Mouse (Mus musculus): ENCODE measurements at regions not wholly inside any gene's neighbourhood (a gene's known extent, or its start where the extent isn't known, plus 50 kb on each side); places are given as distances from the start of the nearest gene placed in this dataset.
A peak's percentile ranks its signal among the peaks of the same experiment; 100 is the strongest.

- no peak for DNase-seq (ENCODE audit: low spot score in 2 of 2)
Measured at GRCm38 (mm10) chr15:63724543-63725186, 120.3 kb downstream of the Gsdmc2 start.

- no peak for DNase-seq (ENCODE audit: low spot score in 2 of 2)
Measured at GRCm38 (mm10) chr15:63722991-63723390, 122.0 kb downstream of the Gsdmc2 start.

- DNase-seq (ENCODE audit: low spot score in 2 of 2): peak; percentile 45 to 51
Measured at GRCm38 (mm10) chr15:63721669-63722357, 123.2 kb downstream of the Gsdmc2 start.

- no peak for DNase-seq (ENCODE audit: low spot score in 2 of 2)
Measured at GRCm38 (mm10) chr15:63717812-63718211, 127.2 kb downstream of the Gsdmc2 start.

- DNase-seq (ENCODE audit: low spot score in 2 of 2): no peak
Measured at GRCm38 (mm10) chr15:63713697-63714096, 131.3 kb downstream of the Gsdmc2 start.

GRCm38 (mm10) chr15:63710381-63710780, 134.6 kb downstream of the Gsdmc2 start:
- no peak for DNase-seq (ENCODE audit: low spot score in 2 of 2)

GRCm38 (mm10) chr15:63709270-63709933, 135.6 kb downstream of the Gsdmc2 start:
- no peak for DNase-seq (ENCODE audit: low spot score in 2 of 2)

- DNase-seq (ENCODE audit: low spot score in 2 of 2): peak in 1 of 2 experiments; percentile 9
Measured at GRCm38 (mm10) chr15:63704636-63705035, 140.3 kb downstream of the Gsdmc2 start.

- DNase-seq (ENCODE audit: low spot score in 2 of 2): no peak
Measured at GRCm38 (mm10) chr15:63697831-63698230, 147.1 kb downstream of the Gsdmc2 start.

GRCm38 (mm10) chr15:63694150-63694549, 150.8 kb downstream of the Gsdmc2 start:
- no peak for DNase-seq (ENCODE audit: low spot score in 2 of 2)

GRCm38 (mm10) chr15:63693561-63693960, 151.4 kb downstream of the Gsdmc2 start:
- no peak for DNase-seq (ENCODE audit: low spot score in 2 of 2)

GRCm38 (mm10) chr15:63692491-63693295, 152.3 kb downstream of the Gsdmc2 start:
- no peak for DNase-seq (ENCODE audit: low spot score in 2 of 2)

GRCm38 (mm10) chr15:63689788-63690575, 155.0 kb downstream of the Gsdmc2 start:
- DNase-seq (ENCODE audit: low spot score in 2 of 2): no peak

- DNase-seq (ENCODE audit: low spot score in 2 of 2): no peak
Measured at GRCm38 (mm10) chr15:63687852-63688251, 157.1 kb downstream of the Gsdmc2 start.

- no peak for DNase-seq (ENCODE audit: low spot score in 2 of 2)
Measured at GRCm38 (mm10) chr15:63686954-63687562, 157.9 kb downstream of the Gsdmc2 start.

- no peak for DNase-seq (ENCODE audit: low spot score in 2 of 2)
Measured at GRCm38 (mm10) chr15:63679984-63680925, 164.7 kb downstream of the Gsdmc2 start.

GRCm38 (mm10) chr15:63678921-63679320, 166.1 kb downstream of the Gsdmc2 start:
- DNase-seq (ENCODE audit: low spot score in 2 of 2): peak in 1 of 2 experiments; percentile 17

- no peak for DNase-seq (ENCODE audit: low spot score in 2 of 2)
Measured at GRCm38 (mm10) chr15:63675491-63676036, 169.4 kb downstream of the Gsdmc2 start.

GRCm38 (mm10) chr15:63674404-63674803, 170.6 kb downstream of the Gsdmc2 start:
- DNase-seq (ENCODE audit: low spot score in 2 of 2): no peak
